Mouse (Mus musculus) ES-Bruce4 (cell line): ENCODE results near the gene 4932438H23Rik. TPM values are rescaled to one million over a fixed set of nuclear protein-coding genes. Genes with fewer than 3 reads are reported as not detected.
A peak's percentile ranks its signal among the peaks of the same experiment; 100 is the strongest.

Experiments
- H3K27ac ChIP-seq: 2 replicates; pipeline ENCODE4 v1.5.1; 2012; ENCODE audit warnings: low read length, inconsistent platforms; ENCODE audit not compliant: insufficient read depth
- H3K27me3 ChIP-seq: 2 replicates; pipeline ENCODE4 v1.6.1; 2012; ENCODE audit warnings: mild to moderate bottlenecking, low read length, inconsistent platforms; ENCODE audit not compliant: control insufficient read depth, poor library complexity, insufficient read depth, severe bottlenecking
- H3K36me3 ChIP-seq: 2 replicates; pipeline ENCODE4 v1.6.1; 2012; ENCODE audit warnings: inconsistent platforms, mild to moderate bottlenecking, low read length, moderate library complexity; ENCODE audit not compliant: control insufficient read depth, poor library complexity, insufficient read depth, severe bottlenecking
- H3K4me1 ChIP-seq: one replicate; pipeline ENCODE4 v1.8.1; 2011; ENCODE audit warnings: low read length; ENCODE audit not compliant: control insufficient read depth, insufficient read depth
- H3K4me3 ChIP-seq: 2 replicates; pipeline ENCODE4 v1.5.1; 2011; ENCODE audit warnings: low read depth, mild to moderate bottlenecking, low read length
- H3K9ac ChIP-seq: 2 replicates; pipeline ENCODE4 v1.6.1; 2012; ENCODE audit warnings: low read depth, mild to moderate bottlenecking, inconsistent platforms; ENCODE audit not compliant: poor library complexity, severe bottlenecking
- H3K9me3 ChIP-seq: replicated peaks from 2 replicates; pipeline ENCODE4 v1.6.1; 2012; ENCODE audit warnings: mild to moderate bottlenecking, low read length, inconsistent platforms; ENCODE audit not compliant: control insufficient read depth, poor library complexity, insufficient read depth, severe bottlenecking
- CTCF ChIP-seq: IDR thresholded peaks from one replicate; pipeline ENCODE4 v1.8.1; 2011; ENCODE audit warnings: low read depth, low read length
- EP300 ChIP-seq: IDR thresholded peaks from 2 replicates; pipeline ENCODE4 v1.6.1; 2011; ENCODE audit warnings: low read depth, low read length; ENCODE audit not compliant: insufficient read depth
- POLR2A ChIP-seq: IDR thresholded peaks from one replicate; pipeline ENCODE4 v1.8.1; 2011; ENCODE audit warnings: low read length; ENCODE audit not compliant: insufficient read depth
- polyA plus RNA-seq: library from polyadenylated mRNA; stranded (reverse); fragments of >200 nt; gene quantifications from 2 replicates; pipeline ENCODE4 v1.2.4, GENCODE M21; 2011; ENCODE audit warnings: low read depth; ENCODE audit not compliant: missing spikeins, insufficient read depth, insufficient read length

4932438H23Rik gene
- polyA plus RNA-seq, 1 experiment: 0.33 TPM

- Histone ChIP-seq H3K27ac (no peak overlapping the region), H3K9me3 (no peaks in the 10 kb centered on the region), H3K9ac (peak overlapping the region; percentile 81), H3K27me3 (no peaks in the 10 kb centered on the region), H3K4me3 (peak overlapping the region; percentile 96), H3K4me1 (no peaks in the 10 kb centered on the region), H3K36me3 (peaks cover 4% of the 10 kb centered on the region; the same call in 1 of the 2 replicates)
- TF ChIP-seq POLR2A (no peak), EP300 (no peak), CTCF (no peak)
These were observed 51.3 kb downstream of the 4932438H23Rik start for GRCm38 (mm10) chr16:91043461-91044248.

GRCm38 (mm10) chr16:91042640-91043039 lies 52.3 kb downstream of the 4932438H23Rik start:
- Histone ChIP-seq H3K27me3 (no peaks in the 10 kb centered on the region), H3K4me1 (no peaks in the 10 kb centered on the region), H3K36me3 (peaks cover 9% of the 10 kb centered on the region; the same call in 1 of the 2 replicates), H3K9me3 (no peaks in the 10 kb centered on the region), H3K4me3 (no peak overlapping the region), H3K27ac (no peak overlapping the region), H3K9ac (no peak overlapping the region)
- TF ChIP-seq CTCF: no peak
- TF ChIP-seq POLR2A: no peak
- TF ChIP-seq EP300: no peak

GRCm38 (mm10) chr16:91035866-91036265 lies 59.1 kb downstream of the 4932438H23Rik start:
- TF ChIP-seq EP300 (no peak), CTCF (no peak), POLR2A (no peak)
- H3K9ac ChIP-seq: no peak overlapping the region
- no peak overlapping the region for H3K27ac ChIP-seq
- no peaks in the 10 kb centered on the region for H3K27me3 ChIP-seq
- H3K9me3 ChIP-seq: no peaks in the 10 kb centered on the region
- H3K36me3 ChIP-seq: peaks cover 44% of the 10 kb centered on the region
- no peak overlapping the region for H3K4me3 ChIP-seq
- no peaks in the 10 kb centered on the region for H3K4me1 ChIP-seq

- no peak overlapping the region for H3K4me3 ChIP-seq
- H3K27me3 ChIP-seq: no peaks in the 10 kb centered on the region
- no peak overlapping the region for H3K9ac ChIP-seq
- peaks cover 51% of the 10 kb centered on the region for H3K36me3 ChIP-seq
- no peaks in the 10 kb centered on the region for H3K9me3 ChIP-seq
- TF ChIP-seq CTCF (no peak), EP300 (no peak), POLR2A (no peak)
- H3K4me1 ChIP-seq: peaks cover 1% of the 10 kb centered on the region
- H3K27ac ChIP-seq: no peak overlapping the region
These were observed 64.2 kb downstream of the 4932438H23Rik start for GRCm38 (mm10) chr16:91030751-91031150.

GRCm38 (mm10) chr16:91029901-91030300 lies 65.0 kb downstream of the 4932438H23Rik start:
- TF ChIP-seq EP300 (no peak), CTCF (no peak), POLR2A (no peak)
- Histone ChIP-seq H3K27me3 (no peaks in the 10 kb centered on the region), H3K27ac (no peak overlapping the region), H3K4me1 (peaks cover 1% of the 10 kb centered on the region), H3K36me3 (peaks cover 53% of the 10 kb centered on the region), H3K9ac (no peak overlapping the region), H3K4me3 (no peak overlapping the region), H3K9me3 (no peaks in the 10 kb centered on the region)

GRCm38 (mm10) chr16:91029161-91029743 lies 65.7 kb downstream of the 4932438H23Rik start:
- no peak overlapping the region for H3K4me3 ChIP-seq
- H3K27me3 ChIP-seq: no peaks in the 10 kb centered on the region
- H3K36me3 ChIP-seq: peaks cover 52% of the 10 kb centered on the region
- peak overlapping the region; percentile 56 for H3K27ac ChIP-seq
- peaks cover 1% of the 10 kb centered on the region for H3K4me1 ChIP-seq
- no peak for TF ChIP-seq CTCF
- TF ChIP-seq EP300: no peak
- TF ChIP-seq POLR2A: no peak
- no peak overlapping the region for H3K9ac ChIP-seq
- no peaks in the 10 kb centered on the region for H3K9me3 ChIP-seq
